Mouse (Mus musculus): ENCODE results near the gene Zbtb34. TPM values are rescaled to one million over a fixed set of nuclear protein-coding genes. Genes with fewer than 3 reads are reported as not detected.
A peak's percentile ranks its signal among the peaks of the same experiment; 100 is the strongest.

Zbtb34 gene
- total RNA-seq, 2 experiments from 2014 or later, result 8.0 to 8.3 TPM

DNA sequence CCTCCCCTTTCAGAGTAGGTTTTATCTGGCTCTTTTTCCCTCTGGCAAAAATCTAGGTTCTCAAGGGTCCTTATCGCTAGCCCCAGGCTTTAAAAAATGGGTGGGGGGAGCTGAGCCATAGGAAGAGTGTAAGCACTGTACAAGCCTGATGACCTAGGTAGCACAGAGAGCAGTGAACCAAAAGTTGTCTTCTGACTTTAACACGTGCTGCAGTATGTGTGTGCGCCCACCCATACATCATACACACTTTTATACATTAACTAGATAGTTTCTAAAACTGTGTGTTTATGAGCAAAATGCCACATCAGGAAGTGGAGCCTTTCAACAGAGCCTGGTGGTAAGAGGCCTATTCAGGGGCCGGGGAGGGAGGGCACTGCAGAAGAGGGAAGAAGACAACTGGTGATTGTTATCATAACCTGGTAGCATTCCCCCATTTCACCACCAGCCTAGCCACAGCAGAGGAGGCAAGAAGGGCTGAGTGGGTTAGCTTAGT lies 27.6 kb downstream of the Zbtb34 start:
- intact Hi-C loops (cut with DNase I), result no loop called here
- DNase-seq (ENCODE audit: low spot score), result no peak

DNA sequence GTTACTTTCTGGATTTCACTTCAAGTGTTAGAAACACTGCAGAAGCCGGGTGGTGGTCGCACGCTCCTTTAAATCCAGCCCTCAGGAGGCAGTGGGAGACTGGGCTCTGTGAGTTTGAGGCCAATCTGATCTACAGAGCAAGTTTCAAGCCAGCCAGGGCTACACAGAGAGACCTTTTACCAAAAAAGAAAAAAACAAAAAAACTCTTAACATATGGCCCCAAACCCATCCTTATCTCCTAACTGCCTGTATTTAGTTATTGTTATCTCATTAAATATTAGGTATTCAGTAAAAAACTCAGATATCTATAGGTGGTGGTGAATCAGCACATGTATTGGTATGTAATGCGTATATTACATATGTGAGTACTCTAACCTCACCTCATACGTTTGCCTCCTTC lies 28.5 kb downstream of the Zbtb34 start:
- no peak for DNase-seq (ENCODE audit: low spot score)
- intact Hi-C loops (cut with DNase I), result loop anchor here (1.0 kb wide), 1 partner anchor 248 kb away; no protein-coding TSS in a partner anchor

DNA sequence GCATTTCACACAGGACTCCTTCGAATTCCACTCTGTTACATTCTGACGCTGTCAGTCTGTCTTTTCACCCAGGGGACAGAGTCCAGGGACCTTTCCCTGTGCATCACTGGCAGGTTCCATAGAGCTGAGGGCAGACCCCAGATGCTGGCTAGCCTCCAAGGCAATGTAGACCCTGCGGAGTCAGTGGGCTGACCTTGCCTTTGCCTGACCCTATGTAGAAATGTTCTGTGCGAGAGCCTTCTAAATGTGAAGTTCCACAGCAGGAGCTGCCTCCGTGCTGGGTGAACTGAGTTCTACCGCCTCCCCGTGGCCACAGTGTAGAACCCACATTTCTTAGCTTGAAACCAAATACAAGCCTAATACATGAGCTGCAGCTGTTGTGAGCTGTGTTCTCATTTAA lies 28.9 kb downstream of the Zbtb34 start:
- DNase-seq (ENCODE audit: low spot score), result peak; percentile 15
- intact Hi-C loops (cut with DNase I), result loop anchor here (1.0 kb wide), 1 partner anchor 248 kb away; no protein-coding TSS in a partner anchor

DNA sequence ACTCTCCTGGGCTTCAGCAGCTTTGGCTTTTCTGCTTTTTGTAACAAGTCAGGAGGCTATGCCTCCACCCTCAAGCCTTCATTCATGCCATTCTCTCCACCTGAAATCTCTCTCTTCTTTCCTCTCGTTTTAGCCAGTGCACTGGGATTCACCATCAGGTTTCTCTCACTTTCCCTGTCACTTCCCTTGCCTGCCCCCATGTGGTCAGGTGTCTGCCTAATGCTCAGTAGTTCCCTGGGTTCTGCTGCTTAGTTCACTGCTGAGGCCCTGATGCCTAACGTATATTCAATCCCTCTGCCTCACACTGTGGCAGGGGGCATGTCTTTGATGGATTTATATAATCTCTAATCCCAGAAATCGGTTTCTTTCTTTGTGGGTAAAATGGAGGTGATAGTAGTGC lies 29.9 kb downstream of the Zbtb34 start:
- no peak for DNase-seq (ENCODE audit: low spot score)
- intact Hi-C loops (cut with DNase I), result no loop called here

DNA sequence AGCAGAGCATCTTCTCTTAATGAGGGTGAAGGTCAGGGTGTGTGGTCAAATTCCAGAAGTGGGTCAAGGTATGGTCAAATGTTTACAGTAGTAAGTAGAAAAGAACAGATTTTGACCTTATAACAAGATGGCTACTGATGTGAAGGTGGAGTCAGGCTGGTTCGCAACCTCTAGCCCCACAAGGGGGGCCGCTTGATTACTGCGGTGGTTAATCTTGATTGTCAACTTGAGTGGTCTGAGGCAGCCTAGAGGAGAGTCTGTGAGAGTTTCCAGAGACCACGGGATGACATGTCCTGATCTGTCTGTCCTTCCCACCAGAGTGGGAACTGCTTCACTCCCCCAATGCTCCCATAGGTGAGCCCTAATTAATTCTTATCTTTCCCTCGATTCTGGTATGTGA lies 30.6 kb downstream of the Zbtb34 start:
- DNase-seq (ENCODE audit: low spot score), result no peak
- intact Hi-C loops (cut with DNase I), result no loop called here

DNA sequence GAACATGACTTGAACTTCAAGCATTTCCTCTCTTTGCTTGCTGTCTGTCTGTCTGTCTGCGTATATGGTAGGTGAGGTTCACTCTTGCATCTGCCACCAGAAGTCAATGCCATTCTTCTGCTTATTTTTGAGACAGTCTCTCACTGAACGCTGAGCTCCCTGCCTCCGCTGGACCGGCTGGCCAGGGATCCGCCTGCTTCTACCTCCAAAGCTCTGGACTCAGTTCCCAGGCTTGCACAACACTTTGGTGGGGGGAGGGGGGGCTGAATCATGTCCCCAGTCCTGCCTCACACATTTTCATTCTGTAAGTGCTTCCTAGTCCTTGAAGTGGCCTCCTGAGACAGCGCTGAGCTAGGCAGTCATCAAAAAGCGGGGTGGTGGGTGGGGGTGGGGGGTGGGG lies 32.0 kb downstream of the Zbtb34 start:
- DNase-seq (ENCODE audit: low spot score), result no peak
- intact Hi-C loops (cut with DNase I), result no loop called here

DNA sequence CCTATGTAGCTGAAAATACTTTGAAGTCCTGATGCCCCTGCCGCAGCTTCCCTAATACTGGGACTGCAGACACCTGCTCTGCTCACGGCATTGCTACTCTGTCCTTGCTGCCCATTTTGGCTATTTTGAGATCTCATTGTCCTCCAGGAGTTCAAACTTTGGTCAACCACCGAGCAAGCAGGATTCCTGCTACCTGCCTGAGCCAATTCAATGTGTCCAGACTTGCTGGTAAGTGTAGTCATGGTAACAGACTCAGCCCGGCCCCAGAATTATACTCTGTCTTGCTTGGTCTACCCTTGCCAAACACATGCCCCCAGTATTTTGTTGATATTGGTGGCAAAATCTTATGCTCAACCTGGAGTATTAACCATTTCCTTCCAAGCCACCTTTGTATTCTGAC lies 34.1 kb downstream of the Zbtb34 start:
- intact Hi-C loops (cut with DNase I), result no loop called here
- DNase-seq (ENCODE audit: low spot score), result no peak

DNA sequence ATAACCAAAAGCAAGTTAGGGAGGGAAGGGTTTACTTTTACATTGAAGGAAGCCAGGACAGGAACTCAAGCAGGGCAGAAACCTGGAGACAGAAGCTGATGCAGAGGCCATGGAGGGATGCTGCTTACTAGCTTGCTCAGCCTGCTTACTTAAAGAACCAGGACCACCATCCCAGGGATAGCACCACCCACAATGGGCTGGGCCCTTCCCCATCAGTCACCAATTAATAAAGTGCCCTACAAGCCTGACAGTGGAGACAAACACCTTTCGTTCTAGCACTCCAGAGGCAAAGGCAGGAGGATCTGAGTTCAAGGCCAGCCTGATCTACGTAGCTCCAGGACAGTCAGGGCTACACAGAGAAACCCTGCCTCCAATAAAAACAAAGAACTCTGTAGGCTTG lies 36.1 kb downstream of the Zbtb34 start:
- intact Hi-C loops (cut with DNase I), result no loop called here
- no peak for DNase-seq (ENCODE audit: low spot score)

DNA sequence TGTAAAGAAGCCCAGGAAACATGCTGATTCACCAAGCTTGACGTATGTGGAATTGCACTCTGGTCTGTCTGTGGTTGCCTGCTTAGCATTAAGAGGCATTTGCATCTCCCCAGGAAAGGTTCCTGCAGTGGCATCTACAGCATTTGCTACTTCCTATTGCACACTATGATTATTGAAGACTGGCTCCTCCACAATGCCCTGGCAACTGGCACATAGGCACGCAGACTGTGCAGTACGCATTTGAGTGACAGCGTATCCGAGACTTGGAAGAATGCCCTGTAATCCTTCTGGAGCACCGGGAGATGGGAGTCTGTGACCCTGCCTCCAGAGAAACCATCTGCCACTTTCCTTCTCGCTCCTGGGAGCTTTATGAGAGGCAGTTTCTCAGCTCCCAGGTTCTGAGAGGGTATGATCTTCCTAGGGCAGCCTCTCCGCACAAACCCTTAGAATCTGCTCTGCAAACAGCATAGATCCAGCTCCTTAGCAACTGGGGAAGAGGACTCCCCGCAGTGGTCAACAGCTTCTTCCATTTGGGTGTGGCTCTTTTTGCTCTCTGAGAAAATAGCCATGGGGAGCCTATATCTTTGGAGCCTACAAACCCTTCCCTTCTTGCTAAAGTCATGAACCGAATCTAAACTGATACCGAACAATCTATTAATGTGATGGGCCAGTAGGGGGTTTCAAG lies 37.0 kb downstream of the Zbtb34 start:
- intact Hi-C loops (cut with DNase I), result no loop called here
- DNase-seq (ENCODE audit: low spot score), result no peak

DNA sequence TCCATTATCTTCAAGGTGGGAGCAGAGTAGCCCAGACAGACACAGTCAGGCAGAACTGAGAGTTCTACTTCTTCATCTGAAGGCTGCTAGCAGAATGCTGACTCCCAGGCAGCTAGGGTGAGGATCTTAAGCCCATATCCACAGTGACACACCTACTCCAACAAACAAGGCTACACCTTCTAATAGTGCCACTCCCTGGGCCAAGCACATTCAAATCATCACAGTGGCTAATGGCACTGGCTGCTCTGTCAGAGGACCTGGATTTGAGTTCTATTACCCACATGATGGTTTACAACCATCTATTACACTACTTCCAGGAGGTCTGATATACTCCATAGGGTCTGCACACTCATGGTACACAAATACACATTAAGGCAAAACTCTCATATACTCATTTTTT lies 38.1 kb downstream of the Zbtb34 start:
- intact Hi-C loops (cut with DNase I), result no loop called here

DNA sequence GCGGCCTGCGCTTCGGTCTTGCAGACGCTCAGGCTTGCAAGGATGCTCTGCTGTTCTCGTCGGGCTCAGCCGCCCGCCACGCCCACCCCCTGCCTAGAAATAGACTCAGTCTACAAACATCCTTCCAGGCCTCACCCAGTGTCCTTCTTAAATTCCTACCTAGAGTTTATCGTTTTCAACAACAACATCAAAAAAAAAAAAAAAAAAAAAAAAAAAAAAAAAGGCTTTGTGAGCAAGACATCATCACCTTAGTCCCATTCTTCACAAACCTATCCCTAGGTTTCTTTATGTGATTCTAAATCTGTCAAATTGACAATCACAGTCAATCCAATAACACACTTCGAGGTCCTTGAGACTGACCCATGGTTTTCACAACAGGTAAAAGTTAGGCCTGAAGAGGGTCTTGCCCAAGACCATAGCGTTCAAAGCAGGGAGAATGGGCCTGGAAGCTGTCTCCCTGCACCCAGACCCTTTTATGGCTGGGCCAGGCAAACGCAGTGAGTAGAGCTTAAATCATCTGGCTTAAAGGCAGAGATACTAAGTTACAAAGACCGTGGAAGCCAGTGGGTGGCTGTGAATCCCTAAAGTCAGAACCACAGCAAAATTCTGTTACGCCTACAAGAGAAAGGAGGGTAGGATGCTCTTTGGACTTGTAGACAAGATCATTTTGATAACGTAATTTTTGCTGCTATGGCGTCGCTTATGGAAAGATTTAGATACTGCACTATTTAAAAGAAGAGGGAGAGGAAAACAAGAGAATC lies 59.3 kb downstream of the Zbtb34 start:
- intact Hi-C loops (cut with DNase I), result no loop called here
- no peak for DNase-seq (ENCODE audit: low spot score)

More for the DNA sequence above, 38.1 kb downstream of the Zbtb34 start:
- DNase-seq (ENCODE audit: low spot score), result no peak

DNA sequence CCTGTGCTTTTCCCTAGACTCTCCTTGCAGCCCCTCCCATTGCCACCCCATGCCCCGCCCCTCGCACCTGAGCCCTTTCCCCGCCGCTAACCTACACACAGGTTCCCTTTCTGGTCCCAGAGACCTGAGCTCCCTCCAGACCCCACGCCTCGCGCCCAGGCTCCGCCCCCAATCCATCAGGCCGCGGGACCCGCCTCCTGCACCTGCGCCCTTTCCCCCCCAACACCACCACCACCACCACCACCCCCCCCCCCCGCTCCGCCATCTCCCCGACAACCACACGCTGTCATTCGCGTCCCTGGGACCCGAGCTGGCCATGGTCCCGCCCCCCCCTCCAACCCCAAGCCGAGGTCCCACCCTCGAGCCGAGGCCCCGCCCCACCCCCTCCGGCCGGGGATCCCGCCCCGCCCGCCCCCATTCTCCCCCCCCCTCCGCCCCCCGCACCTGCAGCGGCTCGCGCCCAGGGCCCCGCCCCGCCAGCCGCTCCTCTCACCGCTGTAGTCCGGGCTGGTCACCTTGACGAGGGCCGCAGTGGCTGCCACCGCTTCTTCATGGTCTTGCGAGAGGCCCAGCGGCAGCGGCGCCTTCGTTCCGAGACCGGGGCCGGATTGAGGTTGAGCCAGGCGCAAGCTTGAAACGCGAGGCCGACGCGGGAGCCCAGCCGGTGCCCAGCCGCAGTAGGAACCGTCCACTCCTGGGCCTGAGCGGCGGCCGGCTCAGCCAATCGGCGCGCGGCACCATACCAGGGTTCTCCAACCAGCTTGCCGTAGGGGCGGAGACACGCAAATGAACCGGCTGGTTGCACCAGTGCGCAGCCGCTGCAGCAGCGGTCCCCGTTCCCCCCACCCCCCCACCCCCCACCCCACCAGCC lies 60.1 kb downstream of the Zbtb34 start, which contains the start of gene Ralgps1:
TSS of gene Ralgps1 (minus strand) at position 710 of the 871 bp plus-strand sequence.
- intact Hi-C loops (cut with DNase I), result no loop called here
- DNase-seq (ENCODE audit: low spot score), result peak; percentile 95

DNA sequence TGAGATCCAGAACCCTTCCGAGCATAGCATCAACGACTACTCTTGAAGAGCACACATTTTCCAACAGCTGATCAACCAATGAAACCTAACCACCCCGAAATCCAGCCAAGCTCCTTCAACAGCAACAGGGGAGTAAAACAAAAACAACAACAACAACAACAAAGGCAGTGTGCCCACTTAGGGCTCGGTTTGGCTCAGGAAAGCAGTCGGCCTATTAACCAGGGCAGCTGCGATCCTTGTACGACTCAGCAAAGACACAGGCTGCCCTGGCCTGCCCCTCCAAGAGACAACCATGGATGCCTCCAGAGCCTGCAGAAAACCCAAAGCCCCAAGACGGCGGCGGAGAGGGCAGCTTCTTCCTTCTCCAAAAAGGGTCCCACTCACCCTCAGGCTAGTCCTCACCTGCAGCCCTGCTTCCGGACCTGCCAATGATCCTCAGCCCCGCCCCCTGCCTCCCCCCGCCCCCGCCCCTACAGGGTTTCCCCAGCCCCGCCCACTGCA lies 60.8 kb downstream of the Zbtb34 start:
- no peak for DNase-seq (ENCODE audit: low spot score)
- intact Hi-C loops (cut with DNase I), result no loop called here

DNA sequence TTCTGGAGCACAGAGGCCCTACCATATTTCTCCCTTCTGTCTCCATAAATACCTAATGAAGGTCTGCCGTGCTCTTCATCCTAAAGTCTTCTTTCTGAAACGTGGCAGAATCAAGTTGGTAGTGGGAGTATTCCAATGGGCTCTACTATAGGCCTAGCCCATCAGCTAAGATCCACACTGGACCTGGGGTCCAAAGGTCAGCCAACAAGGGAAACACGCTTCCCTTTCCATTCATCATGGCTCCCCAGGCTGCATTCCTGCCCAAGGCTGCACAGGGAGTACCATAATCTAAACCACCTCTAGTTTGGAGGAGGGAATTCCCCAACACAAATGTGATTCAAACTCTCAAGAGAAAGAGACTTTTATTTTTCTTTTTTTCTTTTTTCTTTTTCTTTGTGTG lies 61.7 kb downstream of the Zbtb34 start:
- no peak for DNase-seq (ENCODE audit: low spot score)
- intact Hi-C loops (cut with DNase I), result no loop called here

DNA sequence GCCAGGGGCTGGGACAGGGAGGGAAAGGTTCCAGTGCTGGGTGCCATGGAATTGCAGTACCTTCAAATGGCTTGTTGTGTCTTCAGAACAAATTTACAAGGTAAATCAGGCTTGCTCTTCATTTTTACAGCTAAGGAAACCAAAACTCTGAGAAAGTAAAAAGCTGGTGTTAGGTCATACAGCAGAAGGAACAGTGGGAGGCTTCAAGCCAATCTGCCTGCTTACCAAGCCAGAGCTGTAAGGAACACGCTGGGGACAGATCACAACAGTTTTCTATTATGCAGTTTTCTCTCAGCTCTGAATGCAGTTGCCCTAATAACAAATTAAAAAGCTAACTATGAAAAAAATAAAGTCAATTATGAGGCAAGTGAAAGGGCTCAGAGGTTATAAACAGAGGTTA lies 62.6 kb downstream of the Zbtb34 start:
- intact Hi-C loops (cut with DNase I), result no loop called here
- DNase-seq (ENCODE audit: low spot score), result no peak

DNA sequence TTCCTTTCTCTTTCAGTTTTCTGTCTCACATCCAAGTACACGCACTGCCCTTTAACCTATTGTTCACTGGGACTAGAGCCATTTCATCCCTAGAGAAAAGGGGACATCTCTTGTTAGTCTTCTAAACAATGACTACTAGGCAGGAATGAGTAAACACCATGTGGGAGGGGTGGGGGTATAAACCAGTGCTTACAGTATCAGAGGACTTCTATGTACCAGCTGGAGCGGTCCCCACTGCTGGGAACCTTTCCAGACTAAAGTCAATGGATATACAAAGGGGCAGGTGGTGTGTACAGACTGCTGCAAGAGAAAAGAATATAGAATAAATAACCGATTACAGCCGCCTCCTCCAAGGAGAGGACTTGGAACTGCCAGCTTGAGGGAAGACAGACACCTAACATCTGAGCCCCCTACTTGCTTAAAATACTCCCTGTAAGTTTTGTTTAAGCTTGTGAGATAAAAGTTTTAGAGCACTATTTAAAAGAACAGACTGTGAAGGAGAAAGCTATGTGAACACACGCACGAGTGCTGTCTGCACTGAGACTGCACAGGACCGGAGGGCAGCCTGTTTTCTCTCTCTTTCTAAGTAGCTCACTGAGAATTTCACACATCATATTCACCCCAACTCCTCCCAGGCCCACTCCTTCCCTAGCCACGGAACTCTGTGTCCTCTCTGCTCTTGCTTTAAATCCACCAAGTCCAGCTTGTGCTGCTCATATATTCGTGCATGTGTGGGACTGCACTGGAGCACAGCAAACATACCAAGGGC lies 65.2 kb downstream of the Zbtb34 start:
- no peak for DNase-seq (ENCODE audit: low spot score)
- intact Hi-C loops (cut with DNase I), result no loop called here

DNA sequence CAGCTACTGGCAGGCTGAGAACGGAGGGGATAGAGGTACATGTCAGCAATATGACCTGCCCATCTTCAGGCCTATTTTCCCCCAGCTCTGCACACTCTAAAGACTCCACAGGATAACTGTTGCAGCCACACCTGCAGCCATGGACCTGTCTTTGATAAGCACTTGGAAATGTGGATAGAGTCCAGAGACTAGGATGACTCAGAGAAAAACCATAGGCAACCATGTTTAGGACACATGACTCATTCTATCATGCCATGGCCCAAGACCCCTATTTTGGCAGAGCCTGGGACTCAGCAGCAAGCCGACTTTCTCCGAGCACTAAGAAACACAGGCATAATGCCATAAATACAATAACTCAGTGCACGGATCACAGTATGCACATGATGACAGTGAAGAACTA lies 66.5 kb downstream of the Zbtb34 start:
- no peak for DNase-seq (ENCODE audit: low spot score)
- intact Hi-C loops (cut with DNase I), result no loop called here

DNA sequence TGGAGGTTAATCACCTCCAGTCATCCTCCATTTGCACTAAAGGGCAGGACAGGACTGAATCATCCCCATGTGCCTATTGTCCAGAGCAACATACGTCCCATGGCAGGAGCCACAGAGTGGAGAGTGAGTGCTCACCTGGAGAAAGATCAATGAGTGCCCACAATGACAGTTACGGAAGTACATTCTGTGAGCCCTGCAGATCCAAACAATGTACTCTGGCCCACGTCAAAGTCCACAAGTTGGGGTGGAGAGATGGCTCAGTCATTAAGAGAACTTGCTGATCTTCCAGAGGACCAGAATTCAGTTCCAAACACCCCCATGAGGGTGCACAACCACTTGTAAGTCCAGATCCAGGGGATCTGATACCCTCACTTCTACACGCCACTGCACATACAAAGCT lies 67.2 kb downstream of the Zbtb34 start:
- intact Hi-C loops (cut with DNase I), result no loop called here
- no peak for DNase-seq (ENCODE audit: low spot score)

DNA sequence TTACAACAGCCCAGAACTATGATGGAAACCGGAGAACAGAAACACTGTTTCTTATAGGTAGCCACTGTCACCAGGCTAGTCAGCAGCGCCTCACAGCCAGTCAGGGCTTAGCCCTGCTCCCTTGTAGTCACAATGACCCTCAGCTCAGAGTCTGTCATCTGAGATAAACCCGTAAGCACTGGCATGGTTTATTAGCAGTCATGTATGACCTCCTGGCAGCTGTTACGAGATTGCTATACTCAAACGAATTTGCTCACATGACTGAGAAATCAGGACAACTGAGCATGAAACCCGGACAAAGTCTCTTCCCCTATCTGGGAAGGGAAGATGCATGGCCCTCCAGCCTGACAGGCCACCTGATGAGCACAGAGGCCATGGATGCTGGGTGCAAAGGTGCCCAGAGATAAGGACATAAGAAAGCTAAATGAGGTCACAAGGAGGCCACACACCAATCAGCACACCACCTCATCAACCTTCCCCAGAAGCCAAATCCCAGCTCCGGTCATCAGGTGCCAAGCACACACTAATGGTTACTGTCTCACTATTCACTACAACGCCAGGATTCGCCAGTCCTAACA lies 69.9 kb downstream of the Zbtb34 start:
- DNase-seq (ENCODE audit: low spot score), result no peak
- intact Hi-C loops (cut with DNase I), result no loop called here
